Comparison of ENCODE assay signal across 33 mouse cellular contexts in the genomic region with DNA sequence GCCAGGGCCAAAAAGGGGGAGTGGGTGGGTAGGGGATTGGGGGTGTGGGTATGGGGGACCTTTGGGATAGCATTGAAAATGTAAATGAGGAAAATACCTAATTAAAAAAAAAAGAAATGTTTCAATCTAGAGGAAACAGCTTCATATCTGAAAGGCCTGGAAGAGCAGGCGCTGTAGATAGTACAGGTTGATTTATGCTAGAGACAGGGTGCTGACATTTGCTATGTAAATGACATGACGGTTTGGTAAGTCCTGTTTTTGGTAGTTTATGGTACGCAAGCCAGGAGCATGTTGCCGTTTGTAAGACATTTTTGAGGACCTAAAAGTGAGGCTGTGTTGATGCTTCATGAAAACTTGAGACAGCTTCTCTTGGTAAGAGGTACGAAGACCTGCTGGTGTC. TPM values are rescaled to one million over a fixed set of nuclear protein-coding genes. Genes with fewer than 3 reads are reported as not detected.
DNase-seq lines count a peak whose midpoint lies in the region; ATAC-seq and TF ChIP-seq lines count a peak whose summit lies in the region.
"Had no signal": no experiment of that assay in that cellular context is flagged by ENCODE, and none has a peak within 500 bp of the region (broad histone marks: within the 10 kb centered on the region; RNA-seq: fewer than 3 reads in every experiment).

No protein-coding gene starts in this region.

- no peak overlapping the region for H3K4me2 ChIP-seq in forebrain, postnatal 0 days (ENCODE audit: low read depth)
- H3K4me2 ChIP-seq in liver, embryonic 11.5 days, result no peak overlapping the region
- no peak overlapping the region for H3K4me2 ChIP-seq in liver, embryonic 13.5 days
- H3K4me2 ChIP-seq: embryonic facial prominence, embryonic 12.5 days; forebrain, embryonic 15.5 days; intestine, embryonic 15.5 days; limb, embryonic 13.5 days; neural tube, embryonic 12.5 days had no signal

- no peaks in the 10 kb centered on the region for H3K27me3 ChIP-seq in forebrain, embryonic 10.5 days (ENCODE audit: poor library complexity, severe bottlenecking)
- H3K27me3 ChIP-seq in forebrain, postnatal 0 days (ENCODE audit: insufficient read depth, low read length), result no peaks in the 10 kb centered on the region
- no peaks in the 10 kb centered on the region for H3K27me3 ChIP-seq in liver, embryonic 11.5 days (replicated peaks; ENCODE audit: control insufficient read depth, insufficient read depth, low read length)
- no peaks in the 10 kb centered on the region for H3K27me3 ChIP-seq in liver, embryonic 13.5 days
- H3K27me3 ChIP-seq: embryonic facial prominence, embryonic 12.5 days; forebrain, embryonic 15.5 days; intestine, embryonic 15.5 days; limb, embryonic 13.5 days; neural tube, embryonic 12.5 days; Patski had no signal

- no peaks in the 10 kb centered on the region for H3K9me3 ChIP-seq in forebrain, embryonic 10.5 days
- H3K9me3 ChIP-seq in forebrain, postnatal 0 days (ENCODE audit: low read length), result no peaks in the 10 kb centered on the region
- no peaks in the 10 kb centered on the region for H3K9me3 ChIP-seq in liver, embryonic 11.5 days (ENCODE audit: control insufficient read depth, low read length)
- H3K9me3 ChIP-seq in liver, embryonic 13.5 days (replicated peaks), result no peaks in the 10 kb centered on the region
- H3K9me3 ChIP-seq: embryonic facial prominence, embryonic 12.5 days; forebrain, embryonic 15.5 days; intestine, embryonic 15.5 days; midbrain, embryonic 10.5 days; neural tube, embryonic 12.5 days had no signal

- H3K9ac ChIP-seq in forebrain, postnatal 0 days, result no peak overlapping the region
- no peak overlapping the region for H3K9ac ChIP-seq in liver, embryonic 11.5 days (ENCODE audit: low read depth, low read length)
- H3K9ac ChIP-seq in liver, embryonic 13.5 days, result no peak overlapping the region
- H3K9ac ChIP-seq: embryonic facial prominence, embryonic 12.5 days; forebrain, embryonic 15.5 days; intestine, embryonic 15.5 days; limb, embryonic 13.5 days; neural tube, embryonic 12.5 days had no signal

- DNase-seq in forebrain, embryonic 10.5 days (ENCODE audit: extremely low spot score, low spot score), result no peak
- DNase-seq in forebrain, postnatal 0 days, result no peak
- DNase-seq in liver, embryonic 11.5 days (ENCODE audit: low spot score), result no peak
- DNase-seq in liver, result no peak
- no peak for DNase-seq in liver, embryonic 13.5 days
- DNase-seq in kidney, adult 11 months, result no peak
- DNase-seq in left cerebral cortex, adult 18-20 months (ENCODE audit: low spot score in 2 of 2), result no peak
- DNase-seq: adrenal gland, postnatal 14 days; cerebellum, adult 18-20 months; cerebellum, postnatal 10 days; gastrocnemius, adult 2 months; kidney, adult 8-10 months; kidney, postnatal 10 days; layer of hippocampus, adult 9-11 months; lung, adult 2 months; lung, postnatal 10 days; right cerebral cortex, adult 18-20 months; spleen, adult 18-20 months; thymus, postnatal 14 days had no signal

- WGBS in forebrain, embryonic 10.5 days, result 92% methylated on average over 5 of the region's 5 CpGs
- 92% methylated on average over 5 of the region's 5 CpGs for WGBS in forebrain, postnatal 0 days
- WGBS in liver, embryonic 11.5 days, result 66% methylated on average over 5 of the region's 5 CpGs
- WGBS in liver, embryonic 13.5 days (ENCODE audit: insufficient replicate concordance), result 45% methylated on average over 5 of the region's 5 CpGs

- no peak for ATAC-seq in forebrain, postnatal 0 days
- no peak for ATAC-seq in liver, embryonic 11.5 days (replicated peaks; ENCODE audit: low FRiP score)
- ATAC-seq in liver, embryonic 13.5 days (ENCODE audit: low read depth), result 0 out of 2 replicates have a peak, but pooled peaks have one; percentile 26
- peak; percentile 42; the same call in 1 of the 2 replicates for ATAC-seq in megakaryocyte progenitor cell, adult 5-6 weeks (replicated peaks; ENCODE audit: poor library complexity)
- ATAC-seq: forebrain, embryonic 15.5 days; hindbrain, postnatal 0 days; intestine, embryonic 15.5 days; Patski had no signal

- H3K27ac ChIP-seq in forebrain, embryonic 10.5 days, result peak overlapping the region; percentile 40; the same call in 1 of the 2 replicates
- H3K27ac ChIP-seq in forebrain, postnatal 0 days (ENCODE audit: low read depth, low read length), result no peak overlapping the region
- H3K27ac ChIP-seq in liver, embryonic 11.5 days (ENCODE audit: low read depth, low read length), result peak overlapping the region; percentile 85
- H3K27ac ChIP-seq in liver, embryonic 13.5 days, result peak overlapping the region; percentile 74
- H3K27ac ChIP-seq: embryonic facial prominence, embryonic 12.5 days; forebrain, embryonic 15.5 days; gastrocnemius, adult 2 months; hindbrain, postnatal 0 days; intestine, embryonic 15.5 days; left cerebral cortex, adult 2 months; limb, embryonic 13.5 days; macrophage; midbrain, embryonic 10.5 days; neural tube, embryonic 12.5 days had no signal

- no peak for TF ChIP-seq CTCF in forebrain, postnatal 0 days (IDR thresholded peaks at IDR 0.05; ENCODE audit: low read depth)

- H3K4me3 ChIP-seq in forebrain, embryonic 10.5 days, result no peak overlapping the region
- no peak overlapping the region for H3K4me3 ChIP-seq in forebrain, postnatal 0 days (ENCODE audit: low read depth, low read length)
- no peak overlapping the region for H3K4me3 ChIP-seq in liver, embryonic 11.5 days (ENCODE audit: low read depth, low read length)
- H3K4me3 ChIP-seq in liver, embryonic 13.5 days (replicated peaks), result no peak overlapping the region
- H3K4me3 ChIP-seq: embryonic facial prominence, embryonic 12.5 days; forebrain, embryonic 15.5 days; gastrocnemius, adult 2 months; intestine, embryonic 15.5 days; left cerebral cortex, adult 2 months; limb, embryonic 13.5 days; midbrain, embryonic 10.5 days; myocyte; neural tube, embryonic 12.5 days had no signal

- H3K36me3 ChIP-seq in forebrain, embryonic 10.5 days (replicated peaks), result no peaks in the 10 kb centered on the region
- H3K36me3 ChIP-seq in forebrain, postnatal 0 days (ENCODE audit: insufficient read depth), result no peaks in the 10 kb centered on the region
- H3K36me3 ChIP-seq in liver, embryonic 11.5 days (ENCODE audit: control insufficient read depth, insufficient read depth, low read length), result no peaks in the 10 kb centered on the region
- no peaks in the 10 kb centered on the region for H3K36me3 ChIP-seq in liver, embryonic 13.5 days
- H3K36me3 ChIP-seq: forebrain, embryonic 15.5 days; intestine, embryonic 15.5 days; midbrain, embryonic 10.5 days; neural tube, embryonic 12.5 days had no signal

- no peaks in the 10 kb centered on the region for H3K4me1 ChIP-seq in forebrain, embryonic 10.5 days
- H3K4me1 ChIP-seq in forebrain, postnatal 0 days (ENCODE audit: insufficient read depth), result no peaks in the 10 kb centered on the region
- H3K4me1 ChIP-seq in liver, embryonic 11.5 days (replicated peaks; ENCODE audit: control insufficient read depth, insufficient read depth, low read length), result peaks cover 15% of the 10 kb centered on the region
- peaks cover 23% of the 10 kb centered on the region for H3K4me1 ChIP-seq in liver, embryonic 13.5 days (replicated peaks)
- H3K4me1 ChIP-seq: embryonic facial prominence, embryonic 12.5 days; forebrain, embryonic 15.5 days; intestine, embryonic 15.5 days; midbrain, embryonic 10.5 days; neural tube, embryonic 12.5 days had no signal

RNA-seq across cellular contexts. Expression of gene Fam174b, which starts 24.6 kb away (rescaled TPM):
- 13.4 and 15.1 TPM in 2 replicates for polyA plus RNA-seq in forebrain, embryonic 10.5 days (2016; fragmentation: Nextera tagmentation; extraction: Ambion mirVana)
- 44.9 and 49.1 TPM in 2 replicates for total RNA-seq in forebrain, postnatal 0 days (2014; rRNA removed)
- polyA plus RNA-seq in forebrain, postnatal 0 days (2015; fragmentation: Nextera tagmentation; extraction: Ambion mirVana), result 30.7 and 35.6 TPM in 2 replicates
- 13.8 and 17.1 TPM in 2 replicates for polyA plus RNA-seq in liver, embryonic 11.5 days (2014; fragmentation: Nextera tagmentation; extraction: Ambion mirVana)
- 5.3 and 5.9 TPM in 2 replicates for polyA plus RNA-seq in liver, embryonic 13.5 days (2015; fragmentation: Nextera tagmentation; extraction: Ambion mirVana)
- total RNA-seq in megakaryocyte progenitor cell, adult 5-6 weeks (2015), result 3.0 and 3.3 TPM in 2 replicates
- 6.0 and 6.7 TPM in 2 replicates for total RNA-seq in megakaryocyte progenitor cell, adult 5-6 weeks (2017)
- total RNA-seq in left cerebral cortex, adult 18-20 months (2021), result 10 to 100 TPM; 33.5 to 34.9 TPM
- total RNA-seq: CH12.LX had no signal
- polyA plus RNA-seq: C2C12, myocyte had no signal

Comparison
In these comparisons a context has a peak if more than half of its experiments do, and no peak if none do; other contexts are left out.
1. ATAC-seq: peak in liver, embryonic 13.5 days (single experiment) and megakaryocyte progenitor cell, adult 5-6 weeks (single experiment); none in forebrain, postnatal 0 days (single experiment) and liver, embryonic 11.5 days (single experiment).